Mouse (Mus musculus): Measurements from ENCODE around the gene Rundc3a. TPM values are rescaled to one million over a fixed set of nuclear protein-coding genes. Genes with fewer than 3 reads are reported as not detected.

The Rundc3a gene
- total RNA-seq, 2 experiments from 2014 or later: 329 to 332 TPM

- DNase-seq (ENCODE audit: extremely low spot score in 1 of 2, low spot score in 2 of 2): no peak
- intact Hi-C loops (cut with DNase I): loop anchor here (10.0 kb wide), 1 partner anchor 205 kb away; no protein-coding TSS in a partner anchor
Measured at GRCm38 (mm10) chr11:102449043-102450008, 56.1 kb downstream of the Rundc3a start.

Small RNAs within 50 kb of the gene (microRNA-seq; reads per million reads assigned to microRNA genes)
- not detected for gene Mir6930

Other genes starting within 250 kb of the Rundc3a start
- under 1 TPM in 1 of 2 experiments, not detected in 1; 0.20 TPM for gene Nags, start 247.9 kb upstream of the Rundc3a start, total RNA-seq (2021)
- 10 to 100 TPM; 24.3 to 24.4 TPM for gene Tmem101, start 237.0 kb upstream of the Rundc3a start, total RNA-seq (2021)
- gene Lsm12, start 208.1 kb upstream of the Rundc3a start, total RNA-seq (2021): 10 to 100 TPM; 67.6 to 72.3 TPM
- gene G6pc3, start 203.8 kb upstream of the Rundc3a start, total RNA-seq (2021): 10 to 100 TPM; 43.8 to 45.0 TPM
- 100 to 1,000 TPM; 190 TPM for gene Hdac5, start 163.2 kb upstream of the Rundc3a start, total RNA-seq (2021)
- gene BC030867, start 144.5 kb upstream of the Rundc3a start, total RNA-seq (2021): under 1 TPM; 0.83 to 0.99 TPM
- gene Asb16, start 124.7 kb upstream of the Rundc3a start, total RNA-seq (2021): under 1 TPM; 0.49 to 0.71 TPM
- 10 to 100 TPM; 61.2 to 64.4 TPM for gene Tmub2, start 108.5 kb upstream of the Rundc3a start, total RNA-seq (2021)
- gene Atxn7l3, start 96.8 kb upstream of the Rundc3a start, total RNA-seq (2021): 100 to 1,000 TPM; 187 TPM
- 100 to 1,000 TPM in 1 of 2 experiments, 10 to 100 TPM in 1; 97.0 to 100 TPM for gene Ubtf, start 73.7 kb upstream of the Rundc3a start, total RNA-seq (2021)
- 1 to 10 TPM in 1 of 2 experiments, under 1 TPM in 1; 0.47 to 1.2 TPM for gene Slc4a1, start 27.2 kb upstream of the Rundc3a start, total RNA-seq (2021)
- 10 to 100 TPM; 64.8 to 66.7 TPM for gene Slc25a39, start 14.5 kb downstream of the Rundc3a start, total RNA-seq (2021)
- 10 to 100 TPM; 79.2 to 79.4 TPM for gene Grn, start 36.9 kb downstream of the Rundc3a start, total RNA-seq (2021)
- gene Fam171a2, start 54.3 kb downstream of the Rundc3a start, total RNA-seq (2021): 100 to 1,000 TPM; 125 to 135 TPM
- 1 to 10 TPM; 3.2 to 3.3 TPM for gene Itga2b, start 76.7 kb downstream of the Rundc3a start, total RNA-seq (2021)
- gene Gpatch8, start 163.0 kb downstream of the Rundc3a start, total RNA-seq (2021): 10 to 100 TPM; 46.0 to 46.8 TPM
- gene Gm11627, start 186.1 kb downstream of the Rundc3a start, total RNA-seq (2021): 1 to 10 TPM; 5.4 to 7.1 TPM
- gene Fzd2, start 211.0 kb downstream of the Rundc3a start, total RNA-seq (2021): 10 to 100 TPM in 1 of 2 experiments, 1 to 10 TPM in 1; 6.7 to 11.0 TPM